22 mouse cellular contexts compared by ENCODE assay signal in genomic region chr16:97281615-97282110, GRCm38 (mm10).
DNase-seq lines count a peak whose midpoint lies in the region; ATAC-seq and TF ChIP-seq lines count a peak whose summit lies in the region.
"Had no signal": no experiment of that assay in that cellular context is flagged by ENCODE, and none has a peak within 500 bp of the region (broad histone marks: within the 10 kb centered on the region; RNA-seq: fewer than 3 reads in every experiment).

No protein-coding gene starts in this region.

- H3K4me1 ChIP-seq in hindbrain, embryonic 14.5 days (replicated peaks; ENCODE audit: control insufficient read depth, insufficient read depth, low read length) = peaks cover 6% of the 10 kb centered on the region
- H3K4me1 ChIP-seq in forebrain, postnatal 0 days (ENCODE audit: insufficient read depth) = no peaks in the 10 kb centered on the region
- H3K4me1 ChIP-seq: embryonic facial prominence, embryonic 15.5 days; heart, embryonic 10.5 days had no signal

- DNase-seq in 416B (ENCODE audit: low read depth) = peak; percentile 68
- peak; percentile 12 for DNase-seq in CD4-positive helper T cell, adult 2 months (ENCODE audit: low read depth, low spot score)
- DNase-seq in hindbrain, embryonic 14.5 days (ENCODE audit: low spot score) = no peak
- DNase-seq in adrenal gland, postnatal 36 days = no peak
- no peak for DNase-seq in forebrain, postnatal 0 days
- DNase-seq: adrenal gland, postnatal 14 days; B cell, adult 2 months; cerebellum, adult 2 months; cerebellum, postnatal 10 days; embryo, embryonic 11 days; gastrocnemius, postnatal 36 days; heart, adult 18-20 months; heart, postnatal 10 days had no signal

- no peak overlapping the region for H3K9ac ChIP-seq in hindbrain, embryonic 14.5 days
- no peak overlapping the region for H3K9ac ChIP-seq in forebrain, postnatal 0 days
- H3K9ac ChIP-seq: embryonic facial prominence, embryonic 15.5 days; hindbrain, embryonic 13.5 days had no signal

- H3K27ac ChIP-seq in hindbrain, embryonic 14.5 days = no peak overlapping the region
- no peak overlapping the region for H3K27ac ChIP-seq in forebrain, postnatal 0 days (ENCODE audit: low read depth, low read length)
- H3K27ac ChIP-seq: embryonic facial prominence, embryonic 15.5 days; forebrain, embryonic 10.5 days; heart, embryonic 10.5 days; hindbrain, embryonic 13.5 days had no signal

- H3K4me2 ChIP-seq in hindbrain, embryonic 14.5 days (replicated peaks) = no peak overlapping the region
- no peak overlapping the region for H3K4me2 ChIP-seq in forebrain, postnatal 0 days (ENCODE audit: low read depth)
- H3K4me2 ChIP-seq: embryonic facial prominence, embryonic 15.5 days; hindbrain, embryonic 13.5 days had no signal

- no peaks in the 10 kb centered on the region for H3K9me3 ChIP-seq in hindbrain, embryonic 14.5 days (ENCODE audit: control insufficient read depth, low read length)
- H3K9me3 ChIP-seq in forebrain, postnatal 0 days (ENCODE audit: low read length) = no peaks in the 10 kb centered on the region
- H3K9me3 ChIP-seq: embryonic facial prominence, embryonic 15.5 days; forebrain, embryonic 10.5 days; heart, embryonic 10.5 days; hindbrain, embryonic 13.5 days had no signal

- no peaks in the 10 kb centered on the region for H3K27me3 ChIP-seq in hindbrain, embryonic 14.5 days (ENCODE audit: control insufficient read depth, insufficient read depth, low read length)
- no peaks in the 10 kb centered on the region for H3K27me3 ChIP-seq in forebrain, postnatal 0 days (ENCODE audit: insufficient read depth, low read length)
- H3K27me3 ChIP-seq: embryonic facial prominence, embryonic 15.5 days; hindbrain, embryonic 13.5 days had no signal

- ATAC-seq in activated CD4-positive, CD25-positive, alpha-beta regulatory T cell, adult 4 months = peak; percentile 70
- ATAC-seq in megakaryocyte progenitor cell, adult 5-6 weeks (replicated peaks; ENCODE audit: poor library complexity) = peak; percentile 50
- ATAC-seq in hindbrain, embryonic 14.5 days (ENCODE audit: low FRiP score) = no peak
- ATAC-seq in forebrain, postnatal 0 days = no peak
- ATAC-seq: forebrain, embryonic 14.5 days; intestine, postnatal 0 days had no signal

- no peak overlapping the region for H3K4me3 ChIP-seq in hindbrain, embryonic 14.5 days (replicated peaks; ENCODE audit: low read length)
- no peak overlapping the region for H3K4me3 ChIP-seq in forebrain, postnatal 0 days (ENCODE audit: low read depth, low read length)
- H3K4me3 ChIP-seq: embryonic facial prominence, embryonic 15.5 days; erythroblast, embryonic 14.5 days; forebrain, embryonic 10.5 days; heart, embryonic 10.5 days; hindbrain, embryonic 13.5 days had no signal

- no peaks in the 10 kb centered on the region for H3K36me3 ChIP-seq in hindbrain, embryonic 14.5 days (replicated peaks; ENCODE audit: control insufficient read depth, insufficient read depth)
- H3K36me3 ChIP-seq in forebrain, postnatal 0 days (ENCODE audit: insufficient read depth) = no peaks in the 10 kb centered on the region
- H3K36me3 ChIP-seq: embryonic facial prominence, embryonic 15.5 days; forebrain, embryonic 10.5 days; heart, embryonic 10.5 days; hindbrain, embryonic 13.5 days had no signal

- TF ChIP-seq CTCF in forebrain, postnatal 0 days (IDR thresholded peaks at IDR 0.05; ENCODE audit: low read depth) = no peak

- 92% methylated on average over 7 of the region's 7 CpGs for WGBS in hindbrain, embryonic 14.5 days
- WGBS in forebrain, postnatal 0 days = 92% methylated on average over 7 of the region's 7 CpGs

Comparison
In these comparisons a context has a peak if more than half of its experiments do, and no peak if none do; other contexts are left out.
1. DNase-seq: peak in 416B (single experiment) and CD4-positive helper T cell, adult 2 months (single experiment); none in hindbrain, embryonic 14.5 days (single experiment), adrenal gland, postnatal 36 days (0 of 2) and forebrain, postnatal 0 days (single experiment).
2. ATAC-seq: peak in activated CD4-positive, CD25-positive, alpha-beta regulatory T cell, adult 4 months (single experiment) and megakaryocyte progenitor cell, adult 5-6 weeks (single experiment); none in hindbrain, embryonic 14.5 days (single experiment) and forebrain, postnatal 0 days (single experiment).